Mouse (Mus musculus): ENCODE data around the gene St3gal3. TPM values are rescaled to one million over a fixed set of nuclear protein-coding genes. Genes with fewer than 3 reads are reported as not detected.

St3gal3 gene
- polyA plus RNA-seq, 1 experiment from 2014 or later = 5.2 TPM

GRCm38 (mm10) chr4:118008433-118009033, 126.2 kb downstream of the St3gal3 start:
- no peak overlapping the region for H3K27ac ChIP-seq (ENCODE audit: low read depth, low read length)
- H3K9me3 ChIP-seq (replicated peaks; ENCODE audit: control insufficient read depth, low read length) = no peaks in the 10 kb centered on the region
- no peak overlapping the region for H3K4me3 ChIP-seq (ENCODE audit: low read depth, low read length)
- 68% methylated on average over 6 of the region's 6 CpGs for WGBS (ENCODE audit: insufficient replicate concordance)
- peaks cover 6% of the 10 kb centered on the region; the same call in 1 of the 2 replicates for H3K4me1 ChIP-seq (ENCODE audit: control insufficient read depth, insufficient read depth, low read length)
- H3K36me3 ChIP-seq (ENCODE audit: control insufficient read depth, insufficient read depth, low read length) = no peaks in the 10 kb centered on the region
- H3K27me3 ChIP-seq (ENCODE audit: control insufficient read depth, insufficient read depth, low read length) = no peaks in the 10 kb centered on the region
- no peak overlapping the region for H3K9ac ChIP-seq (ENCODE audit: low read depth, low read length)
- ATAC-seq (replicated peaks; ENCODE audit: insufficient number of reproducible peaks, low FRiP score, low TSS enrichment) = no peak
- no peak overlapping the region for H3K4me2 ChIP-seq

- no peaks in the 10 kb centered on the region for H3K9me3 ChIP-seq (replicated peaks; ENCODE audit: control insufficient read depth, low read length)
- no peak overlapping the region for H3K9ac ChIP-seq (ENCODE audit: low read depth, low read length)
- H3K4me2 ChIP-seq = no peak overlapping the region
- 84% methylated on average over 10 of the region's 10 CpGs for WGBS (ENCODE audit: insufficient replicate concordance)
- H3K4me3 ChIP-seq (ENCODE audit: low read depth, low read length) = no peak overlapping the region
- no peak for ATAC-seq (replicated peaks; ENCODE audit: insufficient number of reproducible peaks, low FRiP score, low TSS enrichment)
- H3K36me3 ChIP-seq (ENCODE audit: control insufficient read depth, insufficient read depth, low read length) = no peaks in the 10 kb centered on the region
- peaks cover 40% of the 10 kb centered on the region for H3K4me1 ChIP-seq (ENCODE audit: control insufficient read depth, insufficient read depth, low read length)
- H3K27ac ChIP-seq (ENCODE audit: low read depth, low read length) = no peak overlapping the region
- no peaks in the 10 kb centered on the region for H3K27me3 ChIP-seq (ENCODE audit: control insufficient read depth, insufficient read depth, low read length)
These were observed 133.4 kb downstream of the St3gal3 start for GRCm38 (mm10) chr4:118001355-118001754.

- H3K9me3 ChIP-seq (replicated peaks; ENCODE audit: control insufficient read depth, low read length) = no peaks in the 10 kb centered on the region
- no peak overlapping the region for H3K9ac ChIP-seq (ENCODE audit: low read depth, low read length)
- no peak overlapping the region for H3K4me3 ChIP-seq (ENCODE audit: low read depth, low read length)
- H3K27ac ChIP-seq (ENCODE audit: low read depth, low read length) = peak overlapping the region; percentile 7; the same call in 1 of the 2 replicates
- no peak for ATAC-seq (replicated peaks; ENCODE audit: insufficient number of reproducible peaks, low FRiP score, low TSS enrichment)
- WGBS (ENCODE audit: insufficient replicate concordance) = 46% methylated on average over 10 of the region's 10 CpGs
- peaks cover 40% of the 10 kb centered on the region for H3K4me1 ChIP-seq (ENCODE audit: control insufficient read depth, insufficient read depth, low read length)
- no peaks in the 10 kb centered on the region for H3K27me3 ChIP-seq (ENCODE audit: control insufficient read depth, insufficient read depth, low read length)
- no peaks in the 10 kb centered on the region for H3K36me3 ChIP-seq (ENCODE audit: control insufficient read depth, insufficient read depth, low read length)
- H3K4me2 ChIP-seq = no peak overlapping the region
These were observed 134.0 kb downstream of the St3gal3 start for GRCm38 (mm10) chr4:118000605-118001208.

GRCm38 (mm10) chr4:117999951-118000350, 134.8 kb downstream of the St3gal3 start:
- no peak for ATAC-seq (replicated peaks; ENCODE audit: insufficient number of reproducible peaks, low FRiP score, low TSS enrichment)
- Histone ChIP-seq H3K27me3 (ENCODE audit: control insufficient read depth, insufficient read depth, low read length) (no peaks in the 10 kb centered on the region), H3K4me2 (no peak overlapping the region), H3K27ac (ENCODE audit: low read depth, low read length) (peak overlapping the region; percentile 35; the same call in 1 of the 2 replicates), H3K4me1 (ENCODE audit: control insufficient read depth, insufficient read depth, low read length) (peaks cover 40% of the 10 kb centered on the region), H3K4me3 (ENCODE audit: low read depth, low read length) (no peak overlapping the region), H3K36me3 (ENCODE audit: control insufficient read depth, insufficient read depth, low read length) (no peaks in the 10 kb centered on the region), H3K9ac (ENCODE audit: low read depth, low read length) (no peak overlapping the region), H3K9me3 (replicated peaks; ENCODE audit: control insufficient read depth, low read length) (no peaks in the 10 kb centered on the region)
- WGBS (ENCODE audit: insufficient replicate concordance) = 42% methylated on average over 7 of the region's 7 CpGs

GRCm38 (mm10) chr4:117997381-117998269, 137.1 kb downstream of the St3gal3 start:
- 9% methylated on average over 20 of the region's 20 CpGs for WGBS (ENCODE audit: insufficient replicate concordance)
- H3K4me2 ChIP-seq = peak overlapping the region; percentile 57
- H3K4me3 ChIP-seq (ENCODE audit: low read depth, low read length) = peak overlapping the region; percentile 13; the same call in 1 of the 2 replicates
- H3K27ac ChIP-seq (ENCODE audit: low read depth, low read length) = no peak overlapping the region
- peaks cover 40% of the 10 kb centered on the region for H3K4me1 ChIP-seq (ENCODE audit: control insufficient read depth, insufficient read depth, low read length)
- H3K9ac ChIP-seq (ENCODE audit: low read depth, low read length) = peak overlapping the region; percentile 24; the same call in 1 of the 2 replicates
- no peak for ATAC-seq (replicated peaks; ENCODE audit: insufficient number of reproducible peaks, low FRiP score, low TSS enrichment)
- H3K9me3 ChIP-seq (replicated peaks; ENCODE audit: control insufficient read depth, low read length) = no peaks in the 10 kb centered on the region
- no peaks in the 10 kb centered on the region for H3K36me3 ChIP-seq (ENCODE audit: control insufficient read depth, insufficient read depth, low read length)
- H3K27me3 ChIP-seq (ENCODE audit: control insufficient read depth, insufficient read depth, low read length) = no peaks in the 10 kb centered on the region

- Histone ChIP-seq H3K4me1 (ENCODE audit: control insufficient read depth, insufficient read depth, low read length) (peaks cover 40% of the 10 kb centered on the region), H3K9me3 (replicated peaks; ENCODE audit: control insufficient read depth, low read length) (no peaks in the 10 kb centered on the region), H3K4me3 (ENCODE audit: low read depth, low read length) (no peak overlapping the region), H3K9ac (ENCODE audit: low read depth, low read length) (0 out of 2 replicates have a peak overlapping the region, but pooled peaks have one; percentile 43), H3K27ac (ENCODE audit: low read depth, low read length) (no peak overlapping the region), H3K4me2 (peak overlapping the region; percentile 57), H3K27me3 (ENCODE audit: control insufficient read depth, insufficient read depth, low read length) (no peaks in the 10 kb centered on the region), H3K36me3 (ENCODE audit: control insufficient read depth, insufficient read depth, low read length) (no peaks in the 10 kb centered on the region)
- 67% methylated on average over 5 of the region's 5 CpGs for WGBS (ENCODE audit: insufficient replicate concordance)
- ATAC-seq (replicated peaks; ENCODE audit: insufficient number of reproducible peaks, low FRiP score, low TSS enrichment) = no peak
These were observed 138.0 kb downstream of the St3gal3 start for GRCm38 (mm10) chr4:117996701-117997100.

GRCm38 (mm10) chr4:117995461-117995860, 139.3 kb downstream of the St3gal3 start:
- Histone ChIP-seq H3K36me3 (ENCODE audit: control insufficient read depth, insufficient read depth, low read length) (no peaks in the 10 kb centered on the region), H3K27ac (ENCODE audit: low read depth, low read length) (no peak overlapping the region), H3K4me1 (ENCODE audit: control insufficient read depth, insufficient read depth, low read length) (peaks cover 32% of the 10 kb centered on the region), H3K9me3 (replicated peaks; ENCODE audit: control insufficient read depth, low read length) (no peaks in the 10 kb centered on the region), H3K4me2 (no peak overlapping the region), H3K9ac (ENCODE audit: low read depth, low read length) (no peak overlapping the region), H3K27me3 (ENCODE audit: control insufficient read depth, insufficient read depth, low read length) (no peaks in the 10 kb centered on the region), H3K4me3 (ENCODE audit: low read depth, low read length) (no peak overlapping the region)
- 76% methylated on average over 1 of the region's 1 CpGs for WGBS (ENCODE audit: insufficient replicate concordance)
- ATAC-seq (replicated peaks; ENCODE audit: insufficient number of reproducible peaks, low FRiP score, low TSS enrichment) = no peak

- H3K4me2 ChIP-seq = no peak overlapping the region
- no peak for ATAC-seq (replicated peaks; ENCODE audit: insufficient number of reproducible peaks, low FRiP score, low TSS enrichment)
- no peaks in the 10 kb centered on the region for H3K27me3 ChIP-seq (ENCODE audit: control insufficient read depth, insufficient read depth, low read length)
These were observed 141.3 kb downstream of the St3gal3 start for GRCm38 (mm10) chr4:117993421-117993820.

More at GRCm38 (mm10) chr4:117993421-117993820, 141.3 kb downstream of the St3gal3 start:
- WGBS (ENCODE audit: insufficient replicate concordance) = 75% methylated on average over 2 of the region's 2 CpGs
- no peaks in the 10 kb centered on the region for H3K9me3 ChIP-seq (replicated peaks; ENCODE audit: control insufficient read depth, low read length)
- H3K4me1 ChIP-seq (ENCODE audit: control insufficient read depth, insufficient read depth, low read length) = peaks cover 19% of the 10 kb centered on the region
- no peak overlapping the region for H3K27ac ChIP-seq (ENCODE audit: low read depth, low read length)
- H3K4me3 ChIP-seq (ENCODE audit: low read depth, low read length) = no peak overlapping the region
- H3K9ac ChIP-seq (ENCODE audit: low read depth, low read length) = no peak overlapping the region
- H3K36me3 ChIP-seq (ENCODE audit: control insufficient read depth, insufficient read depth, low read length) = no peaks in the 10 kb centered on the region

All from heart, embryonic 11.5 days (tissue).